Mouse (Mus musculus): Measurements from ENCODE around the gene Tex48. TPM values are rescaled to one million over a fixed set of nuclear protein-coding genes. Genes with fewer than 3 reads are reported as not detected.

Tex48 gene
- polyA plus RNA-seq, 2 experiments from 2014 or later = not detected

Other genes starting within 250 kb of the Tex48 start
- 100 to 1,000 TPM in 1 of 2 experiments, 10 to 100 TPM in 1; 95.9 to 158 TPM for gene Akna, start 219.1 kb downstream of the Tex48 start, polyA plus RNA-seq (2017; shearing (Covaris generic))
- gene Whrn, start 126.4 kb downstream of the Tex48 start, polyA plus RNA-seq (2017; shearing (Covaris generic)) = 1 to 10 TPM; 3.4 to 4.0 TPM
- 100 to 1,000 TPM; 198 to 222 TPM for gene Atp6v1g1, start 77.7 kb downstream of the Tex48 start, polyA plus RNA-seq (2017; shearing (Covaris generic))
- 10 to 100 TPM; 20.8 to 32.9 TPM for gene Tmem268, start 63.6 kb downstream of the Tex48 start, polyA plus RNA-seq (2017; shearing (Covaris generic))
- not detected for gene Gm11213, start 17.2 kb downstream of the Tex48 start, polyA plus RNA-seq (2017; shearing (Covaris generic))
- under 1 TPM in 1 of 2 experiments, not detected in 1; 0.67 TPM for gene Gm11214, start 41.0 kb upstream of the Tex48 start, polyA plus RNA-seq (2017; shearing (Covaris generic))
- gene Tnfsf15, start 122.7 kb upstream of the Tex48 start, polyA plus RNA-seq (2017; shearing (Covaris generic)) = under 1 TPM; 0.18 to 0.38 TPM
- 10 to 100 TPM; 55.6 to 63.7 TPM for gene Tnfsf8, start 238.9 kb upstream of the Tex48 start, polyA plus RNA-seq (2017; shearing (Covaris generic))

Data from CD4-positive, CD25-positive, alpha-beta regulatory T cell, adult 4 months (primary cell).